Mouse (Mus musculus) heart, embryonic 11.5 days (tissue): ENCODE results near the gene Rpl23a. TPM values are rescaled to one million over a fixed set of nuclear protein-coding genes. Genes with fewer than 3 reads are reported as not detected.

Experiments
- ATAC-seq: fragments of 200-750 bp; cut with Nextera tagmentation; replicated peaks from 2 replicates; pipeline ENCODE4 v1.8.0; 2017; ENCODE audit warnings: moderate library complexity; ENCODE audit not compliant: insufficient number of reproducible peaks, low FRiP score, low TSS enrichment
- H3K27ac ChIP-seq: fragments of 300-500 bp; sonication (generic); 2 replicates; pipeline ENCODE4 v1.5.1; 2014; ENCODE audit warnings: mild to moderate bottlenecking, low read depth, low read length
- H3K27me3 ChIP-seq: fragments of 300-500 bp; sonication (generic); 2 replicates; pipeline ENCODE4 v1.6.1; 2014; ENCODE audit warnings: mild to moderate bottlenecking, low read length, mixed read lengths; ENCODE audit not compliant: control insufficient read depth, insufficient read depth
- H3K36me3 ChIP-seq: fragments of 300-500 bp; sonication (generic); 2 replicates; pipeline ENCODE4 v1.6.1; 2014; ENCODE audit warnings: mild to moderate bottlenecking, low read length, moderate library complexity, mixed read lengths; ENCODE audit not compliant: control insufficient read depth, insufficient read depth
- H3K4me1 ChIP-seq: fragments of 300-500 bp; sonication (generic); 2 replicates; pipeline ENCODE4 v1.6.1; 2014; ENCODE audit warnings: low read length; ENCODE audit not compliant: control insufficient read depth, insufficient read depth
- H3K4me2 ChIP-seq: fragments of 300-500 bp; sonication (generic); 2 replicates; pipeline ENCODE4 v1.6.1; 2014; ENCODE audit warnings: mild to moderate bottlenecking, moderate library complexity
- H3K4me3 ChIP-seq: fragments of 300-500 bp; sonication (generic); 2 replicates; pipeline ENCODE4 v1.5.1; 2014; ENCODE audit warnings: low read depth, low read length
- H3K9ac ChIP-seq: fragments of 300-500 bp; sonication (generic); 2 replicates; pipeline ENCODE4 v1.6.1; 2014; ENCODE audit warnings: mild to moderate bottlenecking, low read depth, low read length, moderate library complexity
- H3K9me3 ChIP-seq: fragments of 300-500 bp; sonication (generic); replicated peaks from 2 replicates; pipeline ENCODE4 v1.6.1; 2016; ENCODE audit warnings: low read length; ENCODE audit not compliant: control insufficient read depth
- WGBS: fragments of 180-500 bp; shearing (Covaris S2); extraction: QIAGEN DNeasy Blood & Tissue Kit; methylation state at CpG from one replicate; pipeline ENCODE4 v1.1.7; 2014; ENCODE audit not compliant: insufficient replicate concordance; 5-methylcytosine and 5-hydroxymethylcytosine counted together
- polyA plus RNA-seq: library from polyadenylated mRNA; unstranded; fragments of >200 nt; fragmentation: Nextera tagmentation; extraction: Ambion mirVana; gene quantifications from 2 replicates; pipeline ENCODE4 v1.2.1, GENCODE M21; 2014

Rpl23a gene
- polyA plus RNA-seq, 1 experiment from 2014 or later: 1,178 TPM

- Histone ChIP-seq H3K9ac (no peak overlapping the region; the same call in 1 of the 2 replicates), H3K27me3 (no peaks in the 10 kb centered on the region), H3K4me3 (no peak overlapping the region), H3K4me1 (peaks cover 24% of the 10 kb centered on the region), H3K36me3 (peaks cover 37% of the 10 kb centered on the region), H3K27ac (no peak overlapping the region), H3K4me2 (no peak overlapping the region), H3K9me3 (no peaks in the 10 kb centered on the region)
- no peak for ATAC-seq
- 93% methylated on average over 3 of the region's 3 CpGs for WGBS
Measured at GRCm38 (mm10) chr11:78160675-78161074, 22.7 kb downstream of the Rpl23a start.

DNA sequence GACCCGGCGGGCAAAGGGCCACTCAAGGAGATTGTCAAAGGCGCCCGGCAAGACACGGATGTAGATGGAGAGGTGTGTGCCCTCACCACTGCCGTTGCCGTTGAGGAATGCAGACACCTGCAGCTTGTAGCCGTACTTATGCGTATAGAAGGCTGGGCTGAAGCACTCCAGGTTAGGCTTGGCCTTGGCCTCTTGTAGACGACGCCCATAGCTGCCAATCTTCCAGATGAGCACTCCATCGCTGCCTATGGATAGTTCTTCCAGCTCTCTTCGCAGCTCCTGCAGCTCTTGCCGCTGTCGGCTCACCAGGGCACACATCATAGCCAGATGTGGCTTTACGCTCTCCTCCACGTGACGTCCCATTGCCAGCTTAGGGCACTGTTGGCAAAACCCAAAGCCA is 23.2 kb downstream of the Rpl23a start:
- peaks cover 37% of the 10 kb centered on the region for H3K36me3 ChIP-seq
- no peak overlapping the region for H3K4me2 ChIP-seq
- WGBS: 83% methylated on average over 18 of the region's 18 CpGs
- H3K27ac ChIP-seq: no peak overlapping the region
- H3K9me3 ChIP-seq: no peaks in the 10 kb centered on the region
- no peak for ATAC-seq
- no peak overlapping the region for H3K4me3 ChIP-seq
- no peaks in the 10 kb centered on the region for H3K27me3 ChIP-seq
- no peak overlapping the region for H3K9ac ChIP-seq
- peaks cover 24% of the 10 kb centered on the region for H3K4me1 ChIP-seq

DNA sequence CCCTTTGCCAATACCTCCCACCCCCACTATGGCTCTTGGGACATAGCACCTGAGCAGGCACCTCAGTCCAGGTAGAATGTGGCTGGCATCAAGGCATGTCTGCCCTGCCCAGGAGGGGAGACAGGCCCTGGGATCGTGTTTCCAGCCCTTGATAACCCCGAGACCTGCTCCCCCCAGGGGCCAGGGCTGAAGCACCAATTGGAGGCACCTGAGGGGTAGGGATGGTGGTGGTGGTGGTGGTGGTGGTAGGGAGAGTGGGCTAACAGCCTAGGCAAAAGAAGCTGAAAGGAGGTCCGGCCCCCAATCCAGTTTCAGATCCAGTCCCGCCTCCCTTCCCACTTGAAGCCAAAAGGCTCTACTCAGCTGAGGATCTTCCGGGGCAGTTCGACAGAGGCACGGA is 23.8 kb downstream of the Rpl23a start:
- no peak overlapping the region for H3K4me2 ChIP-seq

DNA sequence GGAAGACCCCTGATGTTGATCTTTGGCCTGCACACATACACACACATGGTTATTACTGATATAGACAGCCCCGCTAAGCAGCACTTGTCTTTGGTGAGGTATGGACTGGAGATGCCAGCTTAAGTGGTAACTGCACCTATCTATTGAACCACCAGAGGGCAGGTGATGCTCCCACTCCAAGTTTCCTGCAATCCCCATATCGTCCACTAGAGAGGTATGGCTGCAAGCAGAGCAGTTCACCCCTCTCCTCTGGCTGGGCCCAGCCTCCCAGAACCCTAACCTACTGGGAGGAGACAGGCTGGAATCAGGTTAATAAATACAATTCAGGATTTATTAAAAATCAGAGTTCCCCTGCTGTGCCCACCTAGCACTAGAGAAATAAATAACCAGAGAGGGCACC is 24.3 kb downstream of the Rpl23a start:
- H3K4me1 ChIP-seq: peaks cover 22% of the 10 kb centered on the region
- no peak overlapping the region for H3K4me3 ChIP-seq
- no peak overlapping the region for H3K4me2 ChIP-seq
- H3K9me3 ChIP-seq: no peaks in the 10 kb centered on the region
- peak; percentile 20; the same call in 1 of the 2 replicates for ATAC-seq
- 26% methylated on average over 2 of the region's 2 CpGs for WGBS
- H3K9ac ChIP-seq: no peak overlapping the region
- H3K27me3 ChIP-seq: no peaks in the 10 kb centered on the region
- H3K36me3 ChIP-seq: peaks cover 40% of the 10 kb centered on the region
- H3K27ac ChIP-seq: no peak overlapping the region

More for the DNA sequence above, 23.8 kb downstream of the Rpl23a start:
- H3K36me3 ChIP-seq: peaks cover 37% of the 10 kb centered on the region
- H3K4me3 ChIP-seq: no peak overlapping the region
- ATAC-seq: no peak
- H3K9ac ChIP-seq: no peak overlapping the region
- no peaks in the 10 kb centered on the region for H3K9me3 ChIP-seq
- H3K27me3 ChIP-seq: no peaks in the 10 kb centered on the region
- WGBS: 64% methylated on average over 7 of the region's 7 CpGs
- H3K4me1 ChIP-seq: peaks cover 24% of the 10 kb centered on the region
- no peak overlapping the region for H3K27ac ChIP-seq

GRCm38 (mm10) chr11:78156156-78156699 is 27.2 kb downstream of the Rpl23a start:
- H3K9me3 ChIP-seq: no peaks in the 10 kb centered on the region
- peaks cover 39% of the 10 kb centered on the region for H3K36me3 ChIP-seq

DNA sequence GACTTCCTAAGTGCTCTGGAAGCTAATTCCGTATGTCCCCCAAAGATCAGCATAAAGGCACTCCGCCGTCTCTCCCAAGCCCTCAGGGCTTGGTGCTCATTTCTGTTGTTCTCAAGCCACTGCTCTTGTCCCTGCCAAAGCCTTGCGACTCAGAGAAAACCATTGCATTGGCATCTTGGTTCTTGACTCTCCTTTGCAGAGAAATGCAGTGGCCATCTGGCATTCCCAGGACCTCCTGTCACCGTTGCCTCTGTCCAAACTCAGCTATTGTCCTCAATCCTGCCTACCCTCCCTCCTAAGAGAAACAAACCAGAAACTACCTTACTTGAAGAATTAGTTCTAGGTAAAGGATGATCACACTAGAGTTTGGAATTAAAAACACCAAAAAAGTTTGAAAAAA is 27.7 kb downstream of the Rpl23a start:
- 86% methylated on average over 5 of the region's 5 CpGs for whole genome bisulfite sequencing
- Histone ChIP-seq H3K9me3 (no peaks in the 10 kb centered on the region), H3K27me3 (no peaks in the 10 kb centered on the region), H3K36me3 (peaks cover 38% of the 10 kb centered on the region), H3K9ac (no peak overlapping the region), H3K27ac (no peak overlapping the region), H3K4me1 (no peaks in the 10 kb centered on the region), H3K4me2 (no peak overlapping the region), H3K4me3 (no peak overlapping the region)
- ATAC-seq: no peak

More at GRCm38 (mm10) chr11:78156156-78156699, 27.2 kb downstream of the Rpl23a start:
- no peak overlapping the region for H3K4me2 ChIP-seq
- WGBS: 81% methylated on average over 6 of the region's 6 CpGs
- no peak overlapping the region for H3K9ac ChIP-seq
- no peak for ATAC-seq
- H3K4me3 ChIP-seq: no peak overlapping the region
- no peak overlapping the region for H3K27ac ChIP-seq
- no peaks in the 10 kb centered on the region for H3K27me3 ChIP-seq
- H3K4me1 ChIP-seq: no peaks in the 10 kb centered on the region; the same call in 1 of the 2 replicates

DNA sequence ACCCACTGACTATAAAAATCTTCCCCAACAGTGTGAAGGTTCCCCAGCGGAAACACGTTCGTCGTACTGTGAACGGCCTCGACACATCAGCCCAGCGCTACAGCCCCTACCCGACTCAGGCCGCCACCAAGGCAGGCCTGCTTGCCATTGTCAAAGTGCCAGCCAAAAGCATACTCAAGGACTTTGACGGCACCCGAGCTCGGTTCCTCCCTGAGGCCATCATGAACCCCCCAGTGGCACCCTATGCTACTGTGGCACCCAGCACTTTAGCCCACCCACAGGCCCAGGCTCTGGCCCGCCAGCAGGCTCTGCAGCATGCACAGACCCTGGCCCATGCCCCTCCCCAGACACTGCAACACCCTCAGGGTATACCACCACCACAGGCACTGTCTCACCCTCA is 29.6 kb downstream of the Rpl23a start:
- Histone ChIP-seq H3K9me3 (no peaks in the 10 kb centered on the region), H3K4me1 (no peaks in the 10 kb centered on the region), H3K27ac (no peak overlapping the region), H3K27me3 (no peaks in the 10 kb centered on the region), H3K4me3 (no peak overlapping the region), H3K9ac (no peak overlapping the region), H3K36me3 (peaks cover 39% of the 10 kb centered on the region), H3K4me2 (no peak overlapping the region)
- WGBS: 90% methylated on average over 13 of the region's 13 CpGs
- ATAC-seq: 0 out of 2 replicates have a peak, but pooled peaks have one; percentile 6

DNA sequence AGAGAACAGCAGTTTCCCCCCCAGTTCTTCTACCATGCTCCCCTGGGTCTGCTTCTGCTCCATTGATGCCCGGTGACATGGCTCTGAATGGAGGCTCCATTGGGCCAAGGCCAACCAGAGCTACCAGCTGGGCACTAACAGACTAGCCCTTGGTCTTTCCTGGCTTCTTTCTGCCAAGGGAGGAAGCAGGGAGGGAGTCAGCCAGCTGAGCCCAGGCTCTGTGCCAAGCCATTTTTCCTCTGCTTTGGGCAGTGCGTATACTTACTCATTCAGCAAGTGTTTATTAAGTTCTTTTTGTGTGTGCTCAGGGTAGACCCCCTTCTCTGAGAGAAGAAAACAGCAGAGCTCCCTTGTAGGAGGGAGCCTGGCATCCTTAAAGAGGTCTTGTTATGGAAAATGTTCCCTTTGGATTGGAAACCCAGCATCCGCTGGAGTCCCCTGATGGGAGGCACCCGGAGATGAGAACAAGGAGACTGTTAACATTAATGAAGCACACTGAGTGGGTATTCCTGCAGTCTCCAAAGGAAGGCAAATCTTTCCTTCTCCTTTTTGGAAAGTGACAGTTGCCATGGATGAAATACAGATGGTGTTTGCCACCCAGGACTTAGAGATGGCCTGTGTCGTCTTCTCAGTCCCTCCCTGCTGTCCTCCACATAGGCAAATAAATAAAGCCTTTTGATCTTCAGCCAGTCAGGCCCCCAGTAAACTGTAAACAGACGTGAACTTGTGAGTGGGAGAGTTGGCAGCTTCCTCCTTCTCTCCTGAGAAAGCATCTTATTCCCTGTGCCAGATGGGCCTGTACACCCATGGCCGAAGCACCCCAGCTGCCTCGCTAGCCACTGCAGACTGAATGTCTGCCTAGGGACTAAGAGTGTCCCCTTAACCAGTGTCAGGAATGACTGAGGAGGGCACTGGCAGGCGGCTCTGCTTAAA is 30.8 kb downstream of the Rpl23a start:
- Histone ChIP-seq H3K9me3 (no peaks in the 10 kb centered on the region), H3K27me3 (no peaks in the 10 kb centered on the region), H3K27ac (0 out of 2 replicates have a peak overlapping the region, but pooled peaks have one; percentile 22), H3K4me3 (no peak overlapping the region), H3K4me2 (no peak overlapping the region), H3K9ac (no peak overlapping the region), H3K4me1 (no peaks in the 10 kb centered on the region), H3K36me3 (peaks cover 29% of the 10 kb centered on the region)
- ATAC-seq: no peak
- WGBS: 77% methylated on average over 9 of the region's 9 CpGs
